Mouse (Mus musculus) myocyte (in vitro differentiated cells): ENCODE measurements around the gene Atp5f1. TPM values are rescaled to one million over a fixed set of nuclear protein-coding genes. Genes with fewer than 3 reads are reported as not detected.

Experiments used
- H3K27me3 ChIP-seq: one replicate; pipeline ENCODE4 v1.6.1; 2011; ENCODE audit not compliant: control insufficient read depth, insufficient read depth, insufficient read length
- H3K36me3 ChIP-seq: one replicate; pipeline ENCODE4 v1.6.1; 2011; ENCODE audit not compliant: control insufficient read depth, insufficient read depth
- H3K4me2 ChIP-seq: one replicate; pipeline ENCODE4 v1.6.1; 2011; ENCODE audit warnings: low read depth, control low read depth
- H3K4me3 ChIP-seq: one replicate; pipeline ENCODE4 v1.5.1; 2011; ENCODE audit warnings: mild to moderate bottlenecking, control low read depth, moderate library complexity
- H3K79me2 ChIP-seq: one replicate; pipeline ENCODE4 v1.6.1; 2011; ENCODE audit not compliant: control insufficient read depth, insufficient read depth
- H3ac ChIP-seq: one replicate; pipeline ENCODE4 v1.6.1; 2011; ENCODE audit not compliant: control insufficient read depth, insufficient read length
- CEBPB ChIP-seq: IDR thresholded peaks from 2 replicates; pipeline ENCODE4 v1.6.1; 2011; ENCODE audit warnings: mild to moderate bottlenecking, moderate library complexity; ENCODE audit not compliant: poor library complexity, insufficient read depth, severe bottlenecking
- E2F4 ChIP-seq: IDR thresholded peaks from one replicate; pipeline ENCODE4 v1.6.1; 2011; ENCODE audit warnings: mild to moderate bottlenecking, control low read depth, moderate library complexity; ENCODE audit not compliant: insufficient read depth
- MAX ChIP-seq: IDR thresholded peaks from one replicate; pipeline ENCODE4 v1.6.1; 2011; ENCODE audit warnings: low read depth, mild to moderate bottlenecking, control low read depth
- MYOD1 ChIP-seq, 3 experiments: IDR thresholded peaks; one replicate each; pipeline ENCODE4 v1.6.1; 2011; ENCODE audit warnings: control low read depth in 2 of 3, low read depth in 2 of 3, mild to moderate bottlenecking in 2 of 3, moderate library complexity in 1 of 3; ENCODE audit not compliant: insufficient read length in 2 of 3, control insufficient read depth in 1 of 3
- MYOG ChIP-seq, 3 experiments: IDR thresholded peaks; one replicate each; pipeline ENCODE4 v1.6.1; 2011; ENCODE audit warnings: control low read depth in 2 of 3, low read depth in 2 of 3, mild to moderate bottlenecking in 2 of 3; ENCODE audit not compliant: insufficient read length in 2 of 3, control insufficient read depth in 1 of 3, insufficient read depth in 1 of 3
- POLR2A ChIP-seq: IDR thresholded peaks from one replicate; pipeline ENCODE4 v1.6.1; 2011; ENCODE audit warnings: low read depth, mild to moderate bottlenecking, control low read depth, moderate library complexity; ENCODE audit not compliant: insufficient read length
- POLR2AphosphoS2 ChIP-seq: IDR thresholded peaks from one replicate; pipeline ENCODE4 v1.6.1; 2011; ENCODE audit warnings: low read depth, control low read depth; ENCODE audit not compliant: insufficient read length
- REST ChIP-seq: IDR thresholded peaks from one replicate; pipeline ENCODE4 v1.6.1; 2011; ENCODE audit warnings: mild to moderate bottlenecking, control low read depth, moderate library complexity; ENCODE audit not compliant: insufficient read depth, insufficient read length
- SRF ChIP-seq: IDR thresholded peaks from one replicate; pipeline ENCODE4 v1.6.1; 2011; ENCODE audit warnings: low read depth; ENCODE audit not compliant: control insufficient read depth, insufficient read length
- TCF12 ChIP-seq: IDR thresholded peaks from one replicate; pipeline ENCODE4 v1.6.1; 2011; ENCODE audit warnings: mild to moderate bottlenecking, control low read depth; ENCODE audit not compliant: poor library complexity, insufficient read depth, severe bottlenecking
- TCF3 ChIP-seq: IDR thresholded peaks from one replicate; pipeline ENCODE4 v1.6.1; 2011; ENCODE audit warnings: low read depth, control low read depth; ENCODE audit not compliant: insufficient read length
- USF1 ChIP-seq: IDR thresholded peaks from one replicate; pipeline ENCODE4 v1.6.1; 2011; ENCODE audit warnings: low read depth, mild to moderate bottlenecking, control low read depth, moderate library complexity
- polyA plus RNA-seq: library from polyadenylated mRNA; unstranded; fragments of >200 nt; fragmentation: generic; extraction: Trizol; gene quantifications from one replicate; pipeline ENCODE4 v1.2.1, GENCODE M21; 2012; ENCODE audit warnings: missing spikeins

Atp5f1 gene
- polyA plus RNA-seq, 1 experiment = 329 TPM

GRCm38 (mm10) chr3:105931095-105931494 is 28.8 kb downstream of the Atp5f1 start:
- Histone ChIP-seq H3K79me2 (no peaks in the 10 kb centered on the region), H3K36me3 (no peaks in the 10 kb centered on the region), H3K4me3 (no peak overlapping the region), H3ac (no peak overlapping the region), H3K27me3 (no peaks in the 10 kb centered on the region), H3K4me2 (no peak overlapping the region)
- TF ChIP-seq POLR2AphosphoS2 (no peak), MYOD1 (IDR thresholded peaks at IDR 0.05; ENCODE audit: control insufficient read depth in 1 of 3, insufficient read length in 2 of 3, low read depth in 2 of 3) (no peak), MYOG (IDR thresholded peaks at IDR 0.05; ENCODE audit: control insufficient read depth in 1 of 3, insufficient read depth in 1 of 3, insufficient read length in 2 of 3, low read depth in 2 of 3) (no peak), REST (no peak), TCF12 (no peak), POLR2A (no peak), MAX (no peak), SRF (no peak), USF1 (no peak), CEBPB (no peak), E2F4 (no peak), TCF3 (no peak)

- TF ChIP-seq SRF = no peak
- no peak for TF ChIP-seq TCF3
- TF ChIP-seq E2F4 = no peak
- no peak for TF ChIP-seq MAX
- TF ChIP-seq MYOD1 (IDR thresholded peaks at IDR 0.05; ENCODE audit: control insufficient read depth in 1 of 3, insufficient read length in 2 of 3, low read depth in 2 of 3) = no peak
- TF ChIP-seq REST = no peak
- TF ChIP-seq MYOG (IDR thresholded peaks at IDR 0.05; ENCODE audit: control insufficient read depth in 1 of 3, insufficient read depth in 1 of 3, insufficient read length in 2 of 3, low read depth in 2 of 3) = no peak
- no peak for TF ChIP-seq TCF12
- no peak for TF ChIP-seq POLR2AphosphoS2
- no peak for TF ChIP-seq USF1
- TF ChIP-seq CEBPB = no peak
- no peak for TF ChIP-seq POLR2A
- H3K4me2 ChIP-seq = no peak overlapping the region
- no peaks in the 10 kb centered on the region for H3K27me3 ChIP-seq
- no peak overlapping the region for H3K4me3 ChIP-seq
- H3ac ChIP-seq = no peak overlapping the region
- no peaks in the 10 kb centered on the region for H3K79me2 ChIP-seq
- no peaks in the 10 kb centered on the region for H3K36me3 ChIP-seq
These were observed 30.1 kb downstream of the Atp5f1 start for GRCm38 (mm10) chr3:105929821-105930220.

GRCm38 (mm10) chr3:105928781-105929180 is 31.1 kb downstream of the Atp5f1 start:
- Histone ChIP-seq H3K4me2 (no peak overlapping the region), H3K27me3 (no peaks in the 10 kb centered on the region), H3ac (no peak overlapping the region), H3K36me3 (no peaks in the 10 kb centered on the region), H3K4me3 (no peak overlapping the region), H3K79me2 (no peaks in the 10 kb centered on the region)
- TF ChIP-seq CEBPB (no peak), MAX (no peak), TCF12 (no peak), MYOD1 (IDR thresholded peaks at IDR 0.05; ENCODE audit: control insufficient read depth in 1 of 3, insufficient read length in 2 of 3, low read depth in 2 of 3) (no peak)

GRCm38 (mm10) chr3:105928195-105928569 is 31.7 kb downstream of the Atp5f1 start:
- H3K27me3 ChIP-seq = no peaks in the 10 kb centered on the region
- no peaks in the 10 kb centered on the region for H3K79me2 ChIP-seq
- TF ChIP-seq REST (no peak), MYOG (IDR thresholded peaks at IDR 0.05; ENCODE audit: control insufficient read depth in 1 of 3, insufficient read depth in 1 of 3, insufficient read length in 2 of 3, low read depth in 2 of 3) (no peak), POLR2AphosphoS2 (no peak), SRF (no peak), POLR2A (no peak), E2F4 (no peak), USF1 (no peak), MAX (no peak), MYOD1 (IDR thresholded peaks at IDR 0.05; ENCODE audit: control insufficient read depth in 1 of 3, insufficient read length in 2 of 3, low read depth in 2 of 3) (no peak), TCF3 (no peak)
- no peak overlapping the region for H3K4me3 ChIP-seq
- H3K4me2 ChIP-seq = no peak overlapping the region
- no peak overlapping the region for H3ac ChIP-seq
- H3K36me3 ChIP-seq = no peaks in the 10 kb centered on the region

- no peak overlapping the region for H3K4me2 ChIP-seq
- no peak overlapping the region for H3ac ChIP-seq
- no peaks in the 10 kb centered on the region for H3K79me2 ChIP-seq
- H3K4me3 ChIP-seq = no peak overlapping the region
- no peaks in the 10 kb centered on the region for H3K27me3 ChIP-seq
- no peaks in the 10 kb centered on the region for H3K36me3 ChIP-seq
- TF ChIP-seq USF1 = no peak
- TF ChIP-seq SRF = no peak
- no peak for TF ChIP-seq POLR2AphosphoS2
- no peak for TF ChIP-seq TCF12
- TF ChIP-seq MAX = no peak
- no peak for TF ChIP-seq MYOD1 (IDR thresholded peaks at IDR 0.05; ENCODE audit: control insufficient read depth in 1 of 3, insufficient read length in 2 of 3, low read depth in 2 of 3)
- TF ChIP-seq CEBPB = no peak
- TF ChIP-seq TCF3 = no peak
- TF ChIP-seq REST = no peak
- TF ChIP-seq MYOG (IDR thresholded peaks at IDR 0.05; ENCODE audit: control insufficient read depth in 1 of 3, insufficient read depth in 1 of 3, insufficient read length in 2 of 3, low read depth in 2 of 3) = no peak
These were observed 32.2 kb downstream of the Atp5f1 start for GRCm38 (mm10) chr3:105927561-105928194.
